Mouse (Mus musculus) adrenal gland, adult 2 months (tissue): ENCODE data around the gene Adamtsl3. TPM values are rescaled to one million over a fixed set of nuclear protein-coding genes. Genes with fewer than 3 reads are reported as not detected.
"Not testable (repeated sequence)": the region's sequence is repeated elsewhere in the genome, so short reads cannot be mapped to it uniquely, and the experiment has no call there.

Experiments
- DNase-seq: peaks from one replicate; pipeline ENCODE4 v3.0.0; 2021
- polyA plus RNA-seq: library from polyadenylated mRNA; depleted of rRNA; stranded (reverse); fragments of >200 nt; gene quantifications from 2 replicates; pipeline ENCODE4 v1.2.3, GENCODE M21; 2012
- total RNA-seq, 2 experiments: library from RNA; stranded (reverse); gene quantifications; 2 replicates each; pipeline ENCODE4 v1.2.3; 2021

Gene Adamtsl3
- total and polyA plus RNA-seq, 3 experiments: 0.64 to 2.3 (median 1.4) TPM

DNA sequence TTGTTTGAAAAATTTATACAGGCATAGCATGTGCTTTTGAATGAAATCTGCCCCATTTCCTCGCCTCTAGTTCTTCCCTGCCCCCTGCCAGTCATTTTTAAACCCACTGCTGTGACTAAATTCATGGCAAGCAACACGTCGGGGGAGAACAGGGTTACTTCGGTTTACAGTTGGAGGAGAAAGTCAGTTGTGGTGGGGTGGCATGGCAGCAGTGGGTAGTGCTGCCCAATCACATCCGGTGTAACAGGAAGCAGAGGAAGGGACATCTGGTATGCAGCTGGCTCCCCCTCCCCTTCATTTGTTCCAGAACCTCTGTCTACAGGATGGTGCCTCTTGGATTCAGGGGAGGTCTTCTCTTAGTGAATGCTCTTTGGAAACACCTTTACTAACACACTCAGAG is 25.6 kb downstream of the Adamtsl3 start:
- DNase-seq: no peak

DNA sequence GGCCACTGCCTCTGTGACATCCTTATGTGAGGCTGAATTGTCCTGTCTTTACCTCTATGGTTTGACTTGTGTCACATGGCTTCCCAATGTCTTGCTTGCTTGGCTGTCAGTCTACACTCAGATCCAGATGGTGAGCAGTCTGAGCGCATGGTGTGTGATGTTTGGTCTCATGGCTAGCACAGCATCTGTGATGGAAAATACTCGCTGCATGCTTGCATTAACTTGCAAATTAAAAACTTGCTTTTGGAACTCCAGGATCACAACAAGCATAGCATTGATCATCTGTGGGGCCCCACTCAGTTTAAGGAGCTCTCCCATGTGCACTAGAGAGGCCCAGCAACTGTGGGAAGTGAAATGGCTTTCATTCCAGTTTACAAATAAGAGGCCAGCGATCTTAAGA is 29.1 kb downstream of the Adamtsl3 start:
- no peak for DNase-seq

DNA sequence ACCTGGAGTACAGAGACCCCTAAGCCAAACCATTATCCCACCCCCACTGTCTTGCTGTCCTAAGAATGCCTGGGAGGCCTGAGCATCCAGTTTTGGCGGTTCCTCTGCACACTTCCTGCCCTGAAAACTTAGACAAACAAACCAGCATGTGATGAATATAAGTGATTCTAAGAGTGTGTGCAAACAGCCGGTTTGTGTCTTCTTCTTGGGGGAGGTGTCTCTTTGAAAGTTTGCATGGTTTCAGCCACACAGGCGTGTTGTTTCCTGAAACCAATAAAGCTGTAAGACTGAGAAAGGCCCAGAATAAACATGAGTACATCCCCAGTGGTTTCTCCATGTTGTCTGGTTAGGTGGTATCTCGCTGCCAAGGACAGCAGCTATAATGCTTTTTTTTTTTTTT is 30.6 kb downstream of the Adamtsl3 start:
- no peak for DNase-seq

DNA sequence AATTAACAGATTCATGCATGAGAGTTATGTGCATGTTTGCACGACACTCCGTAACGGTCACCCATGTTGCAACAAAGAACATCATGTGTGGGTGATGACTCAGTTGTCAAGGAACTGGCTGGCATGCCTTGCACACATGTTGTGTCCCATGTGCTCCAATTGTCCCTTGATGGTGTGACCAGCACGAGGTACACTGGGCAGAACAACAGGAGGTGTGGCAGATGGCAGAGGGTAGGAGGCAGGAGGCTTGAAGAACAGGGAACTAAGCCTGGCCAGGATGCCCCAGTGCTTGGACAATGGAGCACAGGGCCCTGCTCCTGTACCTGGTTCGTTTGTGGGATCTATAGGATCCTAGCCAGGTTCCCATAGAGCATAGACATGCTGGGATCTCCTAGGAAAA is 31.0 kb downstream of the Adamtsl3 start:
- DNase-seq: no peak

DNA sequence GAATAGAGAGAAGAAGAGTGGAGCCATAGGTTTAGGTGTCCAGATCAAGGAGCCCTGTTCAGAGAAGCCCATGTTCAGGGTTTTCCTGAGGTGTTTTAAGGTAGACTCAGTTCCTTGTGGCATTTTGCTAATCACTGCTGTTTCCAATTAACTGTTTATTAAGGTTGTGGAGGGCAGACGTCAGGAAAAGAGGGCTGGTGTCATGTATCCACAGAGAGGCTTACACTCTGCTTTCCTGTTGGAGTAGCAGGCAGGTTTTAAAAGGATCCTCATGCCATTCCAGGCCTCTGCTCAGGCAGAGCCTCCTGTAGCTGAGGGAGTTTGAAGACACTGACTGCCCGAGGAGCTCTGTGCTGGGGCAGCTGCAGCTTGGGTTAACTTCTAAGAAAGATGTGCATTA is 32.6 kb downstream of the Adamtsl3 start:
- DNase-seq: no peak

DNA sequence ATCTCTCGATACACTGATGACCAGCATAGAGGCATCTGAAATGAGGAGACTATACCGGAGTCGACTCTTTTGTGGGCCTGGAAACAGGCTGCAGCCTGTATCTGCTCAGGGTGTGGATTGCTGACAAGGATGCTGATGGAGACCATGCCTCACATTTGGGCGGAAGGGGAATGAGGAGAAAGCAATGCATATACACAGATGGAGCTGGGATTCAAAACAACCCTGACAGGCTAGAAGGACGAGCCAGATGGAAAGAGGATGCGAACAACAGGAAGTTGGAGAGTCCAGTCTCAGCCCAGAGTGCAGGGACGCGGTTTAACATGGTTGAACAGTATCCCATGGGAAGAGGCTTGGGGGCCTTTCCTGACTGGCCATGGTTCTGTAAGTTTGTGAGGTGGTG is 34.6 kb downstream of the Adamtsl3 start:
- no peak for DNase-seq

DNA sequence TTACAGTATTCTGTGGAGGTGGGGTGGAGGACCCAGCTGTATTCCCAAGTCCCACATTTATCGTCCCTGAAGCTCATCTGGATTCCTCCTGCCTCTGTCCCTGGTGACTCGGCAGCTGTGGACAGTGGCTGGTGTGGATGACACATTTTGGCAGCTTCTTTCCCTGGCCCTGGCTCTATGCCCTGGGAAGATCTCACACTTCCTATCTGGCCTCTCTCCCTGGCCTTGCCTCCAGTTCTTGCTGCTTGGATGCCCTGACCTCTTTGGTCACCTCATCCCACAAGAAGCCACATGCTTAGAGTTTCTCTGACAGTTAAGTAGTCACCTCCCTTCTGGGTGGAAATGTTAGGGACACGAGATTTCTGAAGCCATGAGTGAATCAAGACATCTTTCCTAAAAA is 35.9 kb downstream of the Adamtsl3 start:
- DNase-seq: peak; percentile 60

DNA sequence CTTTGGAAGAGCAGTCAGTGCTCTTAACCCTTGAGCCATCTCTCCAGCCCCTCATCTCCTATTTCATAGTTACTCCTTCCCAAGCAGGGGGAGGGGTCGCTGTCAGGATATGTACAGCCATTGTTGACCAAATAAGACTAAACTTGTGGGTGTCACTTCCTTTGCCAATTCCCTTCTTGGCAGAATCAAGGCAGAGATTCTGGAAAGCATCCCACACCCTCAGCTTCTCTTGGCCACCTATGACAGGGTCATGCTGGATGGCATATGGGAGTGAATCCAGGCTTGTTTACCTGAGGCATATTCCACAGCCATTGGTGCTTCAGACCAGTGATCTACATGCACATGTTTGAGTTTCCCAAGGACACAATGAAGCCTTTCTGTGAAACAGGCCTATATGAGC is 42.8 kb downstream of the Adamtsl3 start:
- no peak for DNase-seq

GRCm38 (mm10) chr7:82379765-82380164 is 44.3 kb downstream of the Adamtsl3 start:
- DNase-seq: no peak

GRCm38 (mm10) chr7:82382843-82383535 is 47.5 kb downstream of the Adamtsl3 start:
- no peak for DNase-seq

DNA sequence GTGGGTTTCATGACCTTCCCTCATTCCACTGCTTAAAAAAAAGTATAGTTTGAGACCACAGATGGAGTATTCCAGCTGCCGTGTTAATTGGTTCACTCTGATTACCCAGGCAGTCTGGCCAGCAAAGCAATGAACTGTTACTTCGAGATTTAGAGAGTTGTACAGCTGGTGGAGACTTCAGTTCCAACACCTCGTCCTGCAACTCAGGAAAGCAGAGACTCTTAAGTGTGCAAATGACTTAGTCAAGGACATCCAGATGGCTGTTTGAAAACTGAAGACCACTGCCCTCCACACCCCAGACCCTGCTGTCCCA is 48.0 kb downstream of the Adamtsl3 start:
- no peak for DNase-seq

GRCm38 (mm10) chr7:82387121-82387520 is 51.6 kb downstream of the Adamtsl3 start:
- no peak for DNase-seq

DNA sequence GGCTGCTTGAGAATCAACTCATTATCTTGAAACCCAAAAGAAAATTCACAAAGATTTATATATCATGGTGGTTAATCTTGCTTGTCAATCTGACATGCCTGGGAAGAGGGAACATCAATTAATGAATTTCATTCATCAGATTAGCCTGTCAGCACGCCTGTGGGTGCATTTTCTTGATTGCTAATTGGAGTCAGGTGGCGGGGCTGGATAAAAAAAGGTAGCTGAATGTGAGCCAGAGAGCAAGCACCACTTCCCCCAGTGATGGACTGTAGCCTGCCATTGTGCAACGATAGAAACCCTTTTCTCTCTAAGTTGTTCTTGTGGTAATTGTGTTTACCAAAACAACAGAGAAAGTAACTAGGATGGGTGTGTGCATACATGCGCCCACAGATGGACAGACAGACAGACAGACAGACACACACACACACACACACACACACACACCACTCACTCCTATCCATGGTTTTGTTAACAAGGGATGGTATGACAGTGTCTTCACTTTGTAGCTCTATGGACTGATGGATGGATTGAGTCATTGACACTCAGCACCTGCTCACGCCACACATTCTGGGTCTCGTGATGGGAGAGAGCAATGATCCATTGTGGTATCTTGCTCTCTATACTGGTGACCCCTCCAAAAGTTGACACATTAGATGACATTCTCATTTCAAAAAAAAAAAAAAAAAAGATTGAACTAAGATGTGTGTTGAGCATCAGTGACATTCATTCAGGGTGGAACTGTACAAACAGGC is 59.1 kb downstream of the Adamtsl3 start:
- no peak for DNase-seq

GRCm38 (mm10) chr7:82395239-82395638 is 59.7 kb downstream of the Adamtsl3 start:
- no peak for DNase-seq

DNA sequence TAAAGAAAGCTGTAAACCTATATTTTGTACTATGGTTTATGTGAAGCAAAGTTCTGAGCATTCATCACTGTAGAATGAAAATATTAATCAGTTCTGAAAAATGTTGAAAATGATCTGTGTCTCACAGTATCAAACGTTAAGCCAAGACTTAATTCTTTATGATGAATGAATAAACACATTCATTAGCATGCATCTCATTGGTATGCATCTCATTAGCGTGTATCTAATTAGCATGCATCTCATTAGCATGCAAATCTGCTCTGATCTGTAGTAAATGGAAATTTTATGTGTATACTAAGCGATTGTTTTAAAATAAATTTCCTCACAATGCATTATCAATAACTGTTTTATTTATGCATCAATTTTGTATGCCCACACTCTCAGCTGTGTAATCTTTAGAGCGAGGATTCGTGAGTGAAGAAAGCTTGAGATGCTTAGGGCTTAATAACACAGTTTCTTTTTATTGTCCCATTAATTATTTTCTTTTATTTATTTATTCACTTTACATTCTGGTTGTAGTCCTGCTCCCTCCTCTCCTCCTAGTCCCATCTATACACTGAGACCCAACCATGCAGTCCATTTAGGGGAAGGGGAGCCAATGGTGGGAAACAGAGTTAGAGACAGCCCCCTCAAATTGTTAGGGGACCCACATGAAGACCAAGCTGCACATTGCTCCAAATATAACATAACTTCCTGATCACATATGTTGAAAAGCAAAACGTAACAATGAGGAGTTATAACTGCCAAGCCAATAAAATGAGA is 60.4 kb downstream of the Adamtsl3 start:
- DNase-seq: no peak

GRCm38 (mm10) chr7:82396869-82397268 is 61.4 kb downstream of the Adamtsl3 start:
- DNase-seq: no peak

GRCm38 (mm10) chr7:82397632-82398031 is 62.1 kb downstream of the Adamtsl3 start:
- no peak for DNase-seq

GRCm38 (mm10) chr7:82405466-82406045 is 70.1 kb downstream of the Adamtsl3 start:
- DNase-seq: no peak

- no peak for DNase-seq
These were observed 75.5 kb downstream of the Adamtsl3 start for GRCm38 (mm10) chr7:82410966-82411365.

- no peak for DNase-seq
These were observed 81.2 kb downstream of the Adamtsl3 start for GRCm38 (mm10) chr7:82416653-82417052.

DNA sequence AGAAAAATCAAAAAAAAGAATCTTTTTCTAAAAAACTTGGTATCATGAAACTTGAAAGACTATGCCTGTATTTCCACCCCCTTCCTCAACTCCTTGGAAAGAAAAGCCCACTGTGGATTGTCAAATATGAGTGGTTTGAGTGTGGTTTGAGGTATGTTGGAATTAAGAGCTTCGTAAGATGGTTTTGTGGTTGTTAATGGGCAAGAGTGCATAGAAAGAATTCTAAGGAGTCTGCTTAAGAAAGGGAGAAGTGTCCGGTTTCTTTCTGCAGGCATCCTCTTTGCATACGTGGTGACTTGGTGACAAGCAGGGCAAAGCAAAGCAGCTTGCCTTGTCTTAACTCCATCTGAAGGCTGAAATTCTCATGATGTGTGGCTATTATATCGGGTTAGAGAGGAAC is 81.6 kb downstream of the Adamtsl3 start:
- DNase-seq: no peak

DNA sequence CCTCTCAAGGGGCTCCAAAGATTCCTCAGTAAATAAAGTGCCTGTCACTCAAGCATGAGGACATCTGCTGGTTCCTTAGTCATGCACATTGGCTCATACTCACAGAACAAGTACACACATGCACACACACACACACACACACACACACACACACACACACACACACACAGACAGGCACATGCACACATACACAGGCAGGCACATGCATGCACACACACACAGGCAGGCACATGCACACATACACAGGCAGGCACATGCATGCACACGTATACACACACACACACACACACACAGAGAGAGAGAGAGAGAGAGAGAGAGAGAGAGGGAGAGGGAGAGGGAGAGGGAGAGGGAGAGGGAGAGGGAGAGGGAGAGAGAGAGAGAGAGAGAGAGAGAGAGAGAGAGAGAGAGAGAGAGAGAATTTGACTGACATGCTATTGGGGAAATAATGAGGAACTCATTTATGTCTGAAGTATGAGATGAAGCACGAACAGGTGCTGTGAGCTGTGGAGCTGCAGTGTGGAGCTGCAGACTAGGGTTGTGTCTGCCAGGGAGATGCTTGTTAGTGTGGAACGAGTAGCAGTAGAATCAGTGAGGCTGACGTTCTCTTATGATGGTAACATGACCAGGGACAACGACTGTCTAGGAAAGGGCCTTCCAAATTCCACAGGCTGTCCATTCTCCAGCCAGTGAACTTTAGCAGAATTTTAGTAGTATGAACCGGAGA is 85.0 kb downstream of the Adamtsl3 start:
- not testable (repeated sequence) for DNase-seq
